Mouse (Mus musculus) heart, postnatal 0 days (tissue): Measurements from ENCODE around the gene Nedd4.

Source experiments
- CTCF ChIP-seq: IDR thresholded peaks from 2 replicates; pipeline ENCODE4 v1.5.1; 2016; ENCODE audit warnings: antibody characterized with exemption, control low read depth, low read depth
- EP300 ChIP-seq: IDR thresholded peaks from 2 replicates; pipeline ENCODE4 v1.6.1; 2016; ENCODE audit warnings: antibody characterized with exemption, low read depth

DNA sequence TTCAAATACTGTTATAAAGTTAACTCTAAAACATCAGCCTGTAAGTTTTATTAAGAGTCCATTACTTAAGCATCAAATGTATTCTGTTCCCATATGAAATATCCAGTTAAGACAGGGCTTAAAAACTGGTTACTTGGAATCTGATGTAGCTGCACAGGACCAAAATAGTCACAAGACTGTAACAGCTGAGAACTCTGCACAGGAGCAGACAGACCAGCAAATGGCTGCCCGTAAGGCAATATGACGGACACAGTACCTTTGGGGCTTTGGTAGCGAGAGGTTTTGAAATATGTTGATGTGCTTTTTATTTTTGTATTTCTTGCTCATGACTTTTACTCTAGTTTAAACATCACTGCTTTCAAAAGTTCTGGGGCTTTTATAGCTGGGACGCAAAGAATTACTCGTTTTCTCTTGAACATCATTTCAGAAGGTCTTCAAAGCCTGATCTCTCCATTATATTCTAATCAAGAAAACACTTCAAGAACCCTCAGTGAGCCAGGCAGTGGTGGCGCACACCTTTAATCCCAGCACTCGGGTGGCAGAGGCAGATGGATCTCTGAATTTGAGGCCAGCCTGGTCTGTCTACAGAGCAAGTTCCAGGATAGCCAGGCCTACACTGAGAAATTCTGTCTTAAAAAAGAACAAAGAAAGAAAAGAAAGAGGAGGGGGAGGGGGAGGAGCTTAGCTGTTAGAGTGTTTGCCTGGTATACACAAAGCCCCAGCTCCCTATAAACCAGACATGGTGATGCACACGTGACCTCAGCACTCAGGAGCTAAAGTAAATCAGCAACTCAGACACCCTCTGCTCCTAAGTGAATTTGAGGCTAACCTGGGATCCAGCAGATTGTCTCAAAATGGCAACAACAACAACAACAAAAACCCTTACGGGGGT lies 22.9 kb upstream of the Nedd4 start:
- TF ChIP-seq CTCF (no peak), EP300 (no peak)
